Mouse (Mus musculus) G1E (cell line): ENCODE data around the gene Wdr66.

Source experiments
- CTCF ChIP-seq: IDR thresholded peaks from 2 replicates; pipeline ENCODE4 v1.5.1; 2012; ENCODE audit warnings: low read depth, low read length, inconsistent platforms, mixed read lengths
- GATA1 ChIP-seq: IDR thresholded peaks from 2 replicates; pipeline ENCODE4 v1.6.1; 2012; ENCODE audit warnings: borderline replicate concordance, low read length, inconsistent platforms, mixed read lengths
- GATA2 ChIP-seq: IDR thresholded peaks from 2 replicates; pipeline ENCODE4 v1.6.1; 2012; ENCODE audit warnings: low read depth, low read length, inconsistent platforms, borderline replicate concordance
- POLR2AphosphoS5 ChIP-seq: IDR thresholded peaks from 2 replicates; pipeline ENCODE4 v1.6.1; 2012; ENCODE audit warnings: low read depth, low read length, inconsistent platforms; ENCODE audit not compliant: insufficient replicate concordance
- TAL1 ChIP-seq: conservative IDR thresholded peaks from 2 replicates; pipeline ENCODE4 v1.6.1; 2012; ENCODE audit warnings: low read depth, low read length, inconsistent platforms, mixed read lengths

DNA sequence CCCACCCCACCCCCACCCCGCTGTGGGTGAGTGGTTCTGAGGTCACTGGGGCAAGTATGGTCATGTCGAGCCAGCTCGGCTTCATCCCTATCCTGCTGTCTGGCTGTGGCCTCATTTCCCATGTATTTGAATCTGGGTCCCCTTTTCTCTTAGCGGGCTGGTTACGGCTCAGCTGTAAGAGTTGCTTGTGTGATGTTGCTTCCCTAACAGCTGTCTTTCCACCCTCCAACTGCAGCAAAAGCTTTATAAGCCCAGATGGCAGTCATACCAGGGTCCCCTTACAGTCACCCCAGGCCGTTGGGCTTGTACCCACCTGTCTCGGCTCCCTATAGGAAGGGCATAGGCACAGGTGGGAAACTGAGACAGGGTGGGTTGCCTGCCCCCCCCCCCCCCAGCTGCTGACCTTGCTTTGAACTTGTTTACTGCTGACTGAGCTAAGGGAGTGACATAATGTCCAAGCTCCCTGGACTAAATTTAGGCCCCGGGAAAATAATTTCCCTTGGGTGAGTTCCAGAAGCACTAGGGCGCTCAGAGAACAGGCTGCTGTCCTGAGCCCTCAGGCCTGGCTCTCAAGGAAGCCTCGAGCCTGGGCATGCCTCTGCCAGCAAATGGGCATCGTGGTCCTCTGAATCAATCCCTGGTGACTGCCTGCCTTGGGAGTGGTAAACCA lies 112.5 kb downstream of the Wdr66 start:
- no peak for TF ChIP-seq CTCF
- TF ChIP-seq POLR2AphosphoS5 = no peak
- TF ChIP-seq GATA2 = no peak
- TF ChIP-seq TAL1 = no peak
- no peak for TF ChIP-seq GATA1
